Mouse (Mus musculus) bone marrow, adult 2 months (tissue): ENCODE measurements at regions not wholly inside any gene's neighbourhood (a gene's known extent, or its start where the extent isn't known, plus 50 kb on each side); places are given as distances from the start of the nearest gene placed in this dataset.

Experiments used
- CTCF ChIP-seq: fragments of 200-500 bp; IDR thresholded peaks from 2 replicates; pipeline ENCODE4 v1.5.1; 2011; ENCODE audit warnings: low read length, control low read depth; ENCODE audit not compliant: control insufficient read depth, insufficient read depth
- POLR2A ChIP-seq: fragments of 200-500 bp; IDR thresholded peaks from 2 replicates; pipeline ENCODE4 v1.6.1; 2011; ENCODE audit warnings: low read depth, mild to moderate bottlenecking, control low read depth, low read length, borderline replicate concordance; ENCODE audit not compliant: control insufficient read depth

GRCm38 (mm10) chr10:120648741-120649140 is 172.5 kb upstream of the Hmga2 start:
- TF ChIP-seq CTCF (no peak), POLR2A (no peak)
